ENCODE assay signal across 9 mouse cellular contexts in the genomic region with DNA sequence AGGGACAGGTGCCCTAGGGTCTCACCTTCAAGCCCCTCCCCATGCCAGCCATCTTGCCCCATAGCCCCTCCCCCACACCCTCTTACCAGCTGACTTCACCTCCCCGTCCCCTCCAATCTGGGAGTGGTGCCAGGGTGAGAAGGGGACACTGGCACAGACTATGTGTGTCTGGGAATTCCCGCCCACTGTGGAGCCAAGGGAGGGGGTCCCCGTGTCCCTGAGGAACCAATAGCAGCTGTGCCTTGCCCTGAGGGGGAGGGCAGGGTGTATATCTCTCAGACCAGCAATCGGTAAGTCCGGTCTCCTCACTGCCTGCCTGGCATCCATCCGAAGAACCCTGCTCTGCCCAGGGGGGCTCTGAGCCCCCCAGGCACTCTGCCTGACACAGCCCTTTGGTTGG. TPM values are rescaled to one million over a fixed set of nuclear protein-coding genes. Genes with fewer than 3 reads are reported as not detected.
DNase-seq lines count a peak whose midpoint lies in the region; ATAC-seq and TF ChIP-seq lines count a peak whose summit lies in the region.
"Had no signal": no experiment of that assay in that cellular context is flagged by ENCODE, and none has a peak within 500 bp of the region (broad histone marks: within the 10 kb centered on the region; RNA-seq: fewer than 3 reads in every experiment).

No protein-coding gene starts in this region.

- ATAC-seq in forebrain, embryonic 13.5 days, result peak; percentile 57
- ATAC-seq in hindbrain, postnatal 0 days, result peak; percentile 70

- DNase-seq in heart, adult 2 months, result peak; percentile 64 to 67
- DNase-seq in heart, adult 8-10 months (ENCODE audit: low spot score), result no peak
- DNase-seq in ES-E14 (ENCODE audit: low read depth, low spot score), result no peak
- DNase-seq in hindbrain, postnatal 0 days (ENCODE audit: low spot score), result peak; percentile 89
- peak; percentile 89 for DNase-seq in right cerebral cortex, adult 18-20 months
- DNase-seq in thymus, adult 2 months, result no peak
- DNase-seq in spleen, adult 18-20 months, result no peak

- TF ChIP-seq CTCF in heart, adult 2 months (IDR thresholded peaks at IDR 0.05), result no peak
- TF ChIP-seq CTCF in hindbrain, postnatal 0 days (IDR thresholded peaks at IDR 0.05; ENCODE audit: low read depth), result no peak
- TF ChIP-seq CTCF in thymus, adult 2 months (IDR thresholded peaks at IDR 0.05; ENCODE audit: borderline replicate concordance, control insufficient read depth, extremely low read depth, insufficient read depth, low read length, poor library complexity), result no peak

- no peaks in the 10 kb centered on the region for H3K79me2 ChIP-seq in heart, adult 2 months (replicated peaks; ENCODE audit: control insufficient read depth, insufficient read depth, low read length)

- no peaks in the 10 kb centered on the region for H3K27me3 ChIP-seq in heart, adult 2 months (ENCODE audit: control insufficient read depth, insufficient read depth, low read length)
- no peaks in the 10 kb centered on the region for H3K27me3 ChIP-seq in forebrain, embryonic 13.5 days
- no peaks in the 10 kb centered on the region for H3K27me3 ChIP-seq in hindbrain, postnatal 0 days (ENCODE audit: insufficient read depth, low read length)
- no peaks in the 10 kb centered on the region for H3K27me3 ChIP-seq in thymus, adult 2 months (ENCODE audit: control insufficient read depth, insufficient read depth, low read length)

- H3K27ac ChIP-seq in heart, adult 2 months, result peak overlapping the region; percentile 65
- H3K27ac ChIP-seq in ES-E14 (ENCODE audit: insufficient read depth, low read depth, low read length, poor library complexity, severe bottlenecking), result no peak overlapping the region
- H3K27ac ChIP-seq in forebrain, embryonic 13.5 days, result 0 out of 2 replicates have a peak overlapping the region, but pooled peaks have one; percentile 1
- peak overlapping the region; percentile 82 for H3K27ac ChIP-seq in hindbrain, postnatal 0 days
- no peak overlapping the region for H3K27ac ChIP-seq in thymus, adult 2 months (ENCODE audit: control insufficient read depth, insufficient read depth, low read length)
- H3K27ac ChIP-seq: liver, embryonic 14.5 days had no signal

- H3K4me3 ChIP-seq in heart, adult 2 months, result no peak overlapping the region
- no peak overlapping the region for H3K4me3 ChIP-seq in ES-E14 (ENCODE audit: insufficient read depth in 1 of 2, low read depth in 1 of 2, low read length in 2 of 2, poor library complexity in 1 of 2, severe bottlenecking in 1 of 2)
- H3K4me3 ChIP-seq in forebrain, embryonic 13.5 days, result no peak overlapping the region
- H3K4me3 ChIP-seq in hindbrain, postnatal 0 days (ENCODE audit: low read length), result peak overlapping the region; percentile 22; the same call in 1 of the 2 replicates
- H3K4me3 ChIP-seq in thymus, adult 2 months (ENCODE audit: control insufficient read depth, insufficient read depth, low read length), result no peak overlapping the region

- in situ Hi-C loops in ES-E14 (cut with MboI; ENCODE audit: low sequenced_read_pairs in 2 of 2, unreplicated experiment in 2 of 2), result no loop called here

- peaks cover 6% of the 10 kb centered on the region; the same call in 1 of the 2 replicates for H3K36me3 ChIP-seq in heart, adult 2 months (ENCODE audit: control insufficient read depth, insufficient read depth, low read length)
- peaks cover 10% of the 10 kb centered on the region for H3K36me3 ChIP-seq in ES-E14 (ENCODE audit: control insufficient read depth, insufficient read depth, low read length, poor library complexity, severe bottlenecking)
- H3K36me3 ChIP-seq in forebrain, embryonic 13.5 days (ENCODE audit: poor library complexity, severe bottlenecking), result peaks cover 44% of the 10 kb centered on the region
- H3K36me3 ChIP-seq in hindbrain, postnatal 0 days (ENCODE audit: insufficient read depth, low read length), result no peaks in the 10 kb centered on the region
- H3K36me3 ChIP-seq in thymus, adult 2 months (ENCODE audit: control insufficient read depth, insufficient read depth, low read length), result peaks cover 53% of the 10 kb centered on the region

- H3K4me2 ChIP-seq in forebrain, embryonic 13.5 days, result no peak overlapping the region; the same call in 1 of the 2 replicates
- peak overlapping the region; percentile 47 for H3K4me2 ChIP-seq in hindbrain, postnatal 0 days (ENCODE audit: low read depth, low read length)

- TF ChIP-seq EP300 in heart, adult 2 months (IDR thresholded peaks at IDR 0.05; ENCODE audit: insufficient read depth, low read depth, low read length), result no peak

- H3K9ac ChIP-seq in heart, adult 2 months (ENCODE audit: low read depth, low read length), result no peak overlapping the region
- peak overlapping the region; percentile 10; the same call in 1 of the 2 replicates for H3K9ac ChIP-seq in ES-E14 (ENCODE audit: insufficient read depth, low read depth, low read length, poor library complexity, severe bottlenecking)
- peak overlapping the region; percentile 9; the same call in 1 of the 2 replicates for H3K9ac ChIP-seq in forebrain, embryonic 13.5 days
- H3K9ac ChIP-seq in hindbrain, postnatal 0 days (replicated peaks; ENCODE audit: low read length), result peak overlapping the region; percentile 38; the same call in 1 of the 2 replicates
- H3K9ac ChIP-seq: liver, embryonic 14.5 days had no signal

- TF ChIP-seq POLR2A in heart, adult 2 months (IDR thresholded peaks at IDR 0.05; ENCODE audit: insufficient read depth, low read depth, low read length), result no peak
- TF ChIP-seq POLR2A in thymus, adult 2 months (IDR thresholded peaks at IDR 0.05; ENCODE audit: control insufficient read depth, extremely low read depth, insufficient read depth, low read length, poor library complexity), result no peak

- H3K9me3 ChIP-seq in ES-E14 (ENCODE audit: control insufficient read depth, insufficient read depth, low read depth, low read length), result no peaks in the 10 kb centered on the region
- no peaks in the 10 kb centered on the region for H3K9me3 ChIP-seq in forebrain, embryonic 13.5 days (replicated peaks)
- no peaks in the 10 kb centered on the region for H3K9me3 ChIP-seq in hindbrain, postnatal 0 days (ENCODE audit: low read length)

- peaks cover 13% of the 10 kb centered on the region for H3K4me1 ChIP-seq in heart, adult 2 months (ENCODE audit: control insufficient read depth, insufficient read depth, low read length)
- peaks cover 4 to 36% of the 10 kb centered on the region in 2 experiments; a peak in 3 of 4 replicates for H3K4me1 ChIP-seq in ES-E14 (ENCODE audit: control insufficient read depth in 2 of 2, insufficient read depth in 2 of 2, low read length in 2 of 2, poor library complexity in 1 of 2)
- H3K4me1 ChIP-seq in forebrain, embryonic 13.5 days, result peaks cover 53% of the 10 kb centered on the region
- H3K4me1 ChIP-seq in hindbrain, postnatal 0 days (ENCODE audit: insufficient read depth, low read length), result no peaks in the 10 kb centered on the region
- H3K4me1 ChIP-seq in thymus, adult 2 months (replicated peaks; ENCODE audit: control insufficient read depth, insufficient read depth, low read length), result peaks cover 15% of the 10 kb centered on the region

- 45% methylated on average over 6 of the region's 6 CpGs for WGBS in heart, adult 2 months
- 53% methylated on average over 6 of the region's 6 CpGs for WGBS in forebrain, embryonic 13.5 days
- 29% methylated on average over 6 of the region's 6 CpGs for WGBS in hindbrain, postnatal 0 days
- WGBS in thymus, adult 2 months, result 96% methylated on average over 6 of the region's 6 CpGs

- intact Hi-C loops in heart, adult 2 months (cut with DNase I), result loop anchor here (1.0 to 5.0 kb wide), 4 partner anchors 17 to 176 kb away; a partner anchor contains a TSS

RNA-seq across cellular contexts. Expression of a gene that starts 12.4 kb away (rescaled TPM):
- 100 to 1,000 TPM; 254 to 258 TPM for total RNA-seq in heart, adult 2 months (2021)
- 223 and 251 TPM in 2 replicates for polyA plus RNA-seq in heart, adult 2 months (2012; rRNA removed)
- total RNA-seq in heart, adult 8-10 months (2022), result 100 to 1,000 TPM; 237 to 281 (median 242) TPM
- 15.9 and 21.6 TPM in 2 replicates for total RNA-seq in ES-E14 (2012; rRNA removed)
- 64.3 and 71.0 TPM in 2 replicates for polyA plus RNA-seq in forebrain, embryonic 13.5 days (2015; fragmentation: Nextera tagmentation; extraction: Ambion mirVana)
- 383 and 444 TPM in 2 replicates for total RNA-seq in hindbrain, postnatal 0 days (2014; rRNA removed)
- 251 and 270 TPM in 2 replicates for polyA plus RNA-seq in hindbrain, postnatal 0 days (2015; fragmentation: Nextera tagmentation; extraction: Ambion mirVana)
- polyA plus RNA-seq in thymus, adult 2 months (2012; rRNA removed), result 670 and 672 TPM in 2 replicates

RNA-seq across cellular contexts. Expression of a gene that starts 16.5 kb away (rescaled TPM):
- 1 to 10 TPM in 1 of 2 experiments, under 1 TPM in 1; 0.94 to 1.2 TPM for total RNA-seq in heart, adult 2 months (2021)
- polyA plus RNA-seq in heart, adult 2 months (2012; rRNA removed), result 1.6 and 1.7 TPM in 2 replicates
- total RNA-seq in heart, adult 8-10 months (2022), result under 1 TPM; 0.35 to 0.89 (median 0.81) TPM
- 5.9 and 7.4 TPM in 2 replicates for total RNA-seq in ES-E14 (2012; rRNA removed)
- 25.0 and 26.5 TPM in 2 replicates for polyA plus RNA-seq in forebrain, embryonic 13.5 days (2015; fragmentation: Nextera tagmentation; extraction: Ambion mirVana)
- 192 and 215 TPM in 2 replicates for total RNA-seq in hindbrain, postnatal 0 days (2014; rRNA removed)
- polyA plus RNA-seq in hindbrain, postnatal 0 days (2015; fragmentation: Nextera tagmentation; extraction: Ambion mirVana), result 30.0 and 33.2 TPM in 2 replicates
- 97.2 and 110 TPM in 2 replicates for polyA plus RNA-seq in thymus, adult 2 months (2012; rRNA removed)

RNA-seq across cellular contexts. Expression of a gene that starts 20.8 kb away (rescaled TPM):
- 10 to 100 TPM in 1 of 2 experiments, 1 to 10 TPM in 1; 7.4 to 10.8 TPM for total RNA-seq in heart, adult 2 months (2021)
- polyA plus RNA-seq in heart, adult 2 months (2012; rRNA removed), result 6.8 and 12.0 TPM in 2 replicates
- 10 to 100 TPM in 1 of 4 experiments, 1 to 10 TPM in 3; 7.9 to 12.7 (median 8.6) TPM for total RNA-seq in heart, adult 8-10 months (2022)
- total RNA-seq in ES-E14 (2012; rRNA removed), result 27.6 and 34.5 TPM in 2 replicates
- polyA plus RNA-seq in forebrain, embryonic 13.5 days (2015; fragmentation: Nextera tagmentation; extraction: Ambion mirVana), result 38.3 and 45.0 TPM in 2 replicates
- total RNA-seq in hindbrain, postnatal 0 days (2014; rRNA removed), result 52.8 and 67.0 TPM in 2 replicates
- polyA plus RNA-seq in hindbrain, postnatal 0 days (2015; fragmentation: Nextera tagmentation; extraction: Ambion mirVana), result 35.5 and 37.1 TPM in 2 replicates
- polyA plus RNA-seq in thymus, adult 2 months (2012; rRNA removed), result 101 and 120 TPM in 2 replicates

RNA-seq across cellular contexts. Expression of a gene that starts 29.6 kb away (rescaled TPM):
- 10 to 100 TPM; 21.3 to 26.0 TPM for total RNA-seq in heart, adult 2 months (2021)
- polyA plus RNA-seq in heart, adult 2 months (2012; rRNA removed), result 24.1 and 31.5 TPM in 2 replicates
- 10 to 100 TPM; 28.9 to 34.2 (median 31.4) TPM for total RNA-seq in heart, adult 8-10 months (2022)
- 42.3 and 43.0 TPM in 2 replicates for total RNA-seq in ES-E14 (2012; rRNA removed)
- 10.3 and 12.3 TPM in 2 replicates for polyA plus RNA-seq in forebrain, embryonic 13.5 days (2015; fragmentation: Nextera tagmentation; extraction: Ambion mirVana)
- 40.3 and 49.2 TPM in 2 replicates for total RNA-seq in hindbrain, postnatal 0 days (2014; rRNA removed)
- polyA plus RNA-seq in hindbrain, postnatal 0 days (2015; fragmentation: Nextera tagmentation; extraction: Ambion mirVana), result 16.8 and 17.1 TPM in 2 replicates
- polyA plus RNA-seq in thymus, adult 2 months (2012; rRNA removed), result 81.9 and 87.5 TPM in 2 replicates

RNA-seq across cellular contexts. Expression of a gene that starts 29.7 kb away (rescaled TPM):
- under 1 TPM; 0.44 to 0.52 TPM for total RNA-seq in heart, adult 2 months (2021)
- 0.39 and 0.50 TPM in 2 replicates for polyA plus RNA-seq in heart, adult 2 months (2012; rRNA removed)
- total RNA-seq in heart, adult 8-10 months (2022), result under 1 TPM; 0.31 to 0.57 (median 0.54) TPM
- 24.5 and 33.0 TPM in 2 replicates for total RNA-seq in ES-E14 (2012; rRNA removed)
- 12.7 and 15.4 TPM in 2 replicates for polyA plus RNA-seq in forebrain, embryonic 13.5 days (2015; fragmentation: Nextera tagmentation; extraction: Ambion mirVana)
- total RNA-seq in hindbrain, postnatal 0 days (2014; rRNA removed), result 3.8 and 4.9 TPM in 2 replicates
- 11.4 TPM in 2 replicates for polyA plus RNA-seq in hindbrain, postnatal 0 days (2015; fragmentation: Nextera tagmentation; extraction: Ambion mirVana)
- polyA plus RNA-seq in thymus, adult 2 months (2012; rRNA removed), result 4.6 TPM in 2 replicates

Comparison
In these comparisons a context has a peak if more than half of its experiments do, and no peak if none do; other contexts are left out.
1. DNase-seq: peak in heart, adult 2 months (2 of 2), hindbrain, postnatal 0 days (single experiment) and right cerebral cortex, adult 18-20 months (single experiment); none in heart, adult 8-10 months (single experiment), ES-E14 (single experiment), thymus, adult 2 months (single experiment) and spleen, adult 18-20 months (0 of 2).
2. H3K27ac ChIP-seq: peak in heart, adult 2 months (single experiment), forebrain, embryonic 13.5 days (single experiment) and hindbrain, postnatal 0 days (single experiment); none in ES-E14 (single experiment) and thymus, adult 2 months (single experiment).
3. RNA of a gene that starts 12.4 kb away (total RNA-seq): 383 to 444 TPM in hindbrain, postnatal 0 days, 254 to 258 TPM in heart, adult 2 months and 237 to 281 TPM in heart, adult 8-10 months; 15.9 to 21.6 TPM in ES-E14; every median in the first group is over 10 times any median in the second.
4. RNA of a gene that starts 16.5 kb away (total RNA-seq): 192 to 215 TPM in hindbrain, postnatal 0 days; 5.9 to 7.4 TPM in ES-E14, 0.94 to 1.2 TPM in heart, adult 2 months and 0.35 to 0.89 TPM in heart, adult 8-10 months; every median in the first group is over 10 times any median in the second.